Mouse (Mus musculus): Measurements from ENCODE around the gene Ncam1.

The Ncam1 gene

DNA sequence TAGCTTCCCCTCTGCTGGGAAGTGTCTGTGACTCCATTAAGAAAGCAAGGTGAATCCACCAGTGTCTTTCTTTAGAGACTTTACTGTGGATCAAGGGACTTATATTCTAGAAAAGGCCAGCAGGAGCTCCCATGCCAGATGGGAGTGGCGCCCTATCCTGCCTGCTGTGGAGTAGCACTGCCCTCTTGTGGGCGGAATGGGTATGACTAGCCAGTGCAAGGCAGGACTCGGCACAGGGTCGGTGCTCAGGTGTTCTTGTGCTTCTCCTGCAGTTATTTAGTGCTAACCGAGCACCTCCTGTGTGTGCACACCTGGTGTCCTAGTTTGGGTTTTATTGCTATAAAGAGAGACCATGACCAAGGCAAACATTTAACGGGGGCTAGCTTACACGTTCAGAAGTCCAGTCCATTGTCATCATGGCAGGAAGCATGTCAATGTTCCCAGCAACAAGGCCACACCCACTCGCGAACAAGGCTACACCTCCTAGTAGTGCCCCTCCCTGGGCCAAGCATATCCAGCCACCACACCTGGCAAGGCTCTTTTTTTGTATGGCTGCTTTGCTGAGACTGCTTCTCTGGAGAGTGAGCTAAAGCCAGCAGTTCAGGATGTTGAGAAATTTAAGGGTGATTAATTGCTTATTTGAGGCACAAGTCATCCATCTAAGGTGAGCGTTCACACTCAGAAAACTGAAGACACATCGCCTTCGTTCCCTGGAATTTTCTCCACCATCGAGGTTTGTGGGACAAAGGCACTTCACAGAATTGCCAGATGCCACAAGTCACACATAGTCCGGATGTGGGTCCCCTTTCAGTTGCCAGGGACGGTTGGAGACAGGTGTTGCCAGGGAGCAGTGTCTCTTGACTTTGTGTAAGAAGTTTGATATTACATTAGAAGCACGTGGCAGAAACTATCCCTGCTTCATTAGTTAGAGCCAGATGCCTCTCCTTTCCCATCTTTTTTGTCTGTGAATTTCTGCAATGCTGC is 309.5 kb downstream of the Ncam1 start:
- peak; percentile 87 for DNase-seq

DNA sequence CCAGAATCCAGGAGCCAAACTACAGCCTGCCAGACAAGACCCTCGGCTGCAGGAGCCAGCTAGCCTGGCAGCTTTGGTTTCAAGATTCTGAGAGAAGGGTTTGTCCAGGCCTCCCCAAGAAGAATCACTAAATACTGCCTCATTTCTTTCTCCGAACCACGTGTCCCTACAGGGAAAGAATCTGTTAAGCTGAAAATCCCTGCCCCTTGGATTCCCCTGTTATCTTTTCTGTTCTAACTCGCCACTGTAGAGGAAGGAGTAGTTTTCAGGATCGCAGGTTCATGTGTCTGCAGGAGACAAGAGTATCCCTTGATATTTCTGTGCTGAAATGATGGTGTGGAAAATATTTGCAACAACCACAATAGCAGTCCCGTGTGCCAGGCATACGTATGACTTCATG is 310.5 kb downstream of the Ncam1 start:
- no peak for DNase-seq

DNA sequence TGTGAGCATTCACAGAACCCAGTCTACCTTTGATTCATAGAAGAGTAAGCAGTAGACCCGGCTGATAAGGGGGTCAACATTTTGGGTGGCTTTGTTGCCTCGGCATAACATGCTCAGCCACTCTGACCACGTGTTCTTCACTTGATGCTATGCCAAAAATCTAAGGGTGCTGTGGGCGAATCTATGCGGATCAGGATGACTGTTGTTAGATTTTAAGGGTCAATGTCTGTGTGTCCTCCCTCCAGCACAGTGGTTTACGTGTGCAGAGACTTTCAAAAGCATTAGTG is 311.1 kb downstream of the Ncam1 start:
- no peak for DNase-seq

DNA sequence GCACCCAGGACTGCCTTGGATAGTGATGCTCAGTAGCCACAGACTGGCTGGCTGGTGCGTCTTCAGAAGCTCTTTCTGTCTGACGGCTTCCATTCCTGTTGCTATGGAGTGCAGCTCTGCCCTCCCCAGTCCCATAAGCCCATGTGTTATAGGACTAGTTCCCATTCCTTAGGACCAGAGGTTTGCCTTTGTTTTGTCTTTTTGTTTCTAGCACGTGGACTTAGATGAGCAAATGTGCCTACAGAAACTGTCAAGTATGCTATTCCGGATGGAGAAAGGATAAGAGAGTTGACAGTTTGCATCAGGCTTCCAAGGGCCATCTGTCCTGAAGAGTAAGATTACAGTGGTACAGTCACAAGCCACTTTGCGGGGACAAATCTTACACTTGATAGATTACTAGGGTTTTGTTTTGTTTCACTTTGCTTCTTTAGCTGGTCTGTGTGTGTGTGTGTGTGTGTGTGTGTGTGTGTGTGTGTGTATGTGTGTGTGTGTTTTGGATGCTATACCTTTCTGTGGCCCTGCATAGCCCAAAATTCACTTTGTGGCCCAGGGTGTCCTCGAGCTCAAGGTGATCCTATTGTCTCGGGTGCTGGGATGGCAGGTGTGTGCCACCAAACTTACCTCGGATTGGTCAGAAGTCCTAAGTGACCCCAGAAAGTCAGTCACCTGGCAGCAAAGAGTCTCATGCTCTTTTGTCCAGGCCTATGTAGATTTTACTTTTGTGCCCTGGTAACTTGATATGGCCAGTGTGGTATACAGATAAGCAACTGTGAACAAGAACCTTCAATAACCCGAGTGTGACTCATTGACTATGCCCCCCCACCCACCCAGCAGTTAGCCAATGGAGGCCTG is 311.7 kb downstream of the Ncam1 start:
- DNase-seq = no peak

DNA sequence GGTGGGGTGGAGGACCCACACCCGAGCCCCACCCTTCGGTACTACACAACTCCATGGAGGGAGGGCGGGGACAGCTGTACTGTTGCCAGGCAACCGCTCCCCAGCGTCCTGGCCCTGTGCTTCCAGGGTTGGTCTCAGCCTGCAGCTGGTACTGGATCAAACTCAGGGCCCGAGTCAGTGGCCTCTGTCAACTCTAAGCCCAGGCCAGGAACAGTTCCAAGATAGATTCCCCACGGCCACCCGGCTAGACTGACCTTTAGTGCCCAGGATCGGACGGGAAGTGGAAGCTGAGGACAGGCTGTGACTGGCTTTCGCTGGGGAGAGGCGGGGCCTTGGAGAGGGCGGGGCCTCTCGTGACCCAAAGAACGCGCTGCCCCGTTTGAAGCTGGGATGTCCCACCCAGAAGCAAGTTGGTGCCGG is 312.8 kb downstream of the Ncam1 start, which contains the start of gene Ttc12:
Ttc12 (minus strand) TSS at position 334 of the 420 bp plus-strand sequence.
- DNase-seq = peak; percentile 95

DNA sequence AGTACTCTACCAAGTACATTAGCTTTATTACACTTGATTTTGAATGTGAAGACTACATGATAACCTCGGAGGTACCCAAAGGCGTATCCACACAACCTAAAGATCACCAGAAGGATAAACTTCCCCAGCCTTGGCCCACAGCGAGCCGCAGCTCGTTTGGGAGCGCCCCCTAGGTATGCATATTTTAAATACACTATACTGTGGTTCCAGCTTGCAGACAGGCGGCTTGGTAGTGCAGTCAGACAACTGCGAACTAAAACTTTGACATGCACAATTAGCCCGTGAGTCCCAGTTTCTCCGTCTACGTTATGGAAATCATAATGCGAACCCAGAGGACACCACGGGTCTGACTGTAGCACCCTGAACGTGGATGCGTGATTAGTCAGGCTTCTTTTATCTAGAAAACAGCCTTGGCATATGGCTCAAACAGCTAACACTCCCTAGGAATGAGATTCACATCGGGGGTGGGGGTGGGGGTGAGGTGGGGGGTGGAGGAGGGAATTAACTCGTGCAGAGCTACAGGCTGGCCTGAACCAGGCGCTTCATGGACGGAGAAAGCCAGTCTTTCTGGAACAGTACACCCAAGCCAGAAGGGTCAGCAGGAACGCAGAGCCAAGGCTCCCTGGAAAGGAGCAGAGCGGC is 313.4 kb downstream of the Ncam1 start:
- DNase-seq = peak; percentile 68

DNA sequence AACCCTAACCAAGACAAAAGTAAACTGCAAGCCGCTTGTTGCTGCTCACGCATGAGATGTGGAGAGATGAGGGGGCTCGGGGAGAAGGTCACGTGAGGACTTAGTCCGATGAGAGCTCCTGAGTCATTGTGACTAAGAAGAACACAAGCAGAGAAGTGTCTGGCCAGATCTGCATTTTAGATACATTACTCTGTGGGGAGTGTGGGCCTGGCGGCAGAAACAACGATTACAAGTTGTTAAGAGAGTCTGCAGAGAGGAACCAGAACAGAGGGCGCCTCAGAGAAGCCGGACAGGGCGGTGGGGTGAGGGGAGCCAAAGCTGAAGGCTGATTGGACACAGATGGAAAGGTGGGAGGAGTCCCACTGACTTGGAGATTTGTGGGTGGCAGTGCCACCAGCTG is 315.4 kb downstream of the Ncam1 start:
- DNase-seq = no peak

DNA sequence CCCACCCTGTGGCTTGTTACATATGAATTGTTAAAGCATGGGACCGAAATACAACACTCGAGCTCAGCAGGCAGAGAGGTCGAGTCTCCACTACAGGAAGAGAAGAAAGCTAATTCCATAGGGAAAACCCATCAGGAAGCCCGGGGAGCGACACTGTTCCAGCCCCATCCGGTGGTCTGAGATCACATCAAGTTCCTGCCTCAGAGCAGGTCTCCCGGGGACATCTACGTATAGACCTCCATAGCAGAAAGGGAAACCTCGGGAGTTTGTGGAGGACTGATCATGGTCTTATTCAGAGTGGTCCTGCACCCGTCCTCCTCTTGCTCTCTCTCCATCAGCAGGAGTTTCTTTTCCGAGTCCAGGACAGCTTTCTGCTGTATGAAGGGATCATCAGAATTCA is 326.6 kb downstream of the Ncam1 start:
- DNase-seq = no peak

DNA sequence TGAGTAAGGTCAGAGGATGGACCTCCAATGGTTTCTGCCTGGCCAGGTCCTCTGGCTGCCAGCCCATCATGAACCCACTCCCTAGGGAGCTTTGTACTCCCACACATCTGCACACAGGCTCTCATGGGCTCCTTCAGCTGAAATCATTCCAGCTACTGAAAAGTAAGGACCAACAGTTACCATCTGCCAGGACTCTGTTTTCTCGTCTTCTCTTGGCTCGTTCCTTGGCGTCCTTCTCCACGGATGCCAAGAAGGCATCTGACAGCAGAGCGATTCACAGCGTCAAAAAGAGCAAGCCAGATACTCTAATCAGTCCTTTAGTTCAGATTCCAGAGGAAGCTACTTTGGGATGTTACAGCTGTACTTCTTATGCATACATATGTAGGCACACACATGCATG is 327.8 kb downstream of the Ncam1 start:
- peak; percentile 6 for DNase-seq

DNA sequence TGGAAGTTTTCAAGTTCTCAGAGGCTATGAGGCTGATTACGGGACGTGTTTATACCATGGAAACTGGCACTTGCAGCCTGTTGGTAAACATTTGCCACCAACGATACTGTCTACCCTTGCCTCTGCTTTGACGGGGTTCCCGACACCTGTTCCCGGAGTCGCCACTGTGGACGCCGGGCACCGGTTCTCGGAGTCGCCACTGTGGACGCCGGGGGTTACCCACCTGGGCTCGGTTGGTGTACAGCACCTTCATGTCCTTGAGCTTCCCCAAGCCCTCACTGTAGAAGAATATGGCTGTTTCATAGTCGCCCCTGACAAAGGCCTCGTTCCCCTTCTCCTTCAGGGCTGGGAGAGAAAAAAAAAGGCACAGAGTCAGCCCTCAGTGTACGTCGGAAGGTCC is 328.7 kb downstream of the Ncam1 start:
- no peak for DNase-seq

DNA sequence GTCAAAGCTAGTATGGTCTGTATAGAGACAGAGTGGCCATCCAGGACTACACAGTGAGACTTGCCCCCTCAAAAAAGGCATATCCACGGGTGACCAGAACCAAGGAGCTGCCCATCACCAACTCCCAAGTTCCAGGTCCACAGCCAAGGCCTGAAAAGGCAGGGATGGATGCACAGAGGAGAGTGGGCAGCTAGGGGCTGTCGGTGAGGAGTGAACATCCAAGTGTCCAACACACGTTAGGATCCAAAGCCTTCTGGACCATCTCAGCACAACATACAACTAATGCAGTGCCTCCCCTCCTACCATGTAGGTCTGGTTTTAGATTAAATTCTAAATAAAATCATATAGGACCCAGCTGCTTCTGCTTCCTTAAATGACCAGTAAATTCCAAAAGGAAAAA is 342.6 kb downstream of the Ncam1 start:
- no peak for DNase-seq

DNA sequence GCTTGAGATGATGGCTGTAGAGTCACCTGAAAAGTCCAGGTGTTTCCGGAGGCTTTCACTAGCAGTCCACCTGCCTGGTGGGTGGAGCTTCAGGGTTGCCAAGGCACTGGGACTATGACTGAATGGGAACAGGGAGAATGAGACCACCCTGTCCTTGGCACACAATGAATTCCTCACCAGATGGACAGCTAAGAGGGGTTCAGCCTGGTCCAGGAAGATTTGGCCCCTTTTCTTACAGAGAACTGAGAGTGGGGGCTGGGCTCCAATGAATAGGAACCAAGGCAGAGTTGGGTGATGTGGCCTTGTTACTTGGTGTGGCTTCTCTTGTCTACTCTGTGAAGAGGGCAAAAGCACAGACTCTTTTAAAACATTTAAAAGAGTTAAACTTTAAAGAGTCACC is 346.3 kb downstream of the Ncam1 start:
- no peak for DNase-seq
